Mouse (Mus musculus) embryonic fibroblast, embryonic 13.5 days (primary cell): Measurements from ENCODE around the gene Ercc6l2. TPM values are rescaled to one million over a fixed set of nuclear protein-coding genes. Genes with fewer than 3 reads are reported as not detected.

Experiments used
- H3K27ac ChIP-seq: 2 replicates; pipeline ENCODE4 v1.5.1; 2012; ENCODE audit warnings: low read length, control low read depth, inconsistent platforms; ENCODE audit not compliant: insufficient read depth
- H3K4me1 ChIP-seq: 2 replicates; pipeline ENCODE4 v1.6.1; 2011; ENCODE audit warnings: low read length; ENCODE audit not compliant: control insufficient read depth, insufficient read depth
- H3K4me3 ChIP-seq: 2 replicates; pipeline ENCODE4 v1.5.1; 2011; ENCODE audit warnings: mild to moderate bottlenecking, control low read depth, low read length; ENCODE audit not compliant: insufficient read depth
- CTCF ChIP-seq: IDR thresholded peaks from 2 replicates; pipeline ENCODE4 v1.5.1; 2011; ENCODE audit warnings: mild to moderate bottlenecking, control low read depth, low read length, moderate library complexity, borderline replicate concordance; ENCODE audit not compliant: insufficient read depth
- POLR2A ChIP-seq: IDR thresholded peaks from 2 replicates; pipeline ENCODE4 v1.6.1; 2011; ENCODE audit warnings: low read depth, mild to moderate bottlenecking, control low read depth, low read length, moderate library complexity
- polyA plus RNA-seq: library from polyadenylated mRNA; stranded (reverse); fragments of >200 nt; gene quantifications from 2 replicates; pipeline ENCODE4 v1.2.4, GENCODE M21; 2011; ENCODE audit warnings: low read depth; ENCODE audit not compliant: missing spikeins, insufficient read length

Gene Ercc6l2
- polyA plus RNA-seq, 1 experiment = 33.3 TPM

GRCm38 (mm10) chr13:63879105-63879863 lies 64.2 kb downstream of the Ercc6l2 start:
- TF ChIP-seq POLR2A = no peak
- no peak for TF ChIP-seq CTCF
- Histone ChIP-seq H3K27ac (no peak overlapping the region), H3K4me3 (no peak overlapping the region)

GRCm38 (mm10) chr13:63879864-63880141 lies 64.8 kb downstream of the Ercc6l2 start:
- TF ChIP-seq POLR2A (no peak), CTCF (no peak)
- H3K27ac ChIP-seq = no peak overlapping the region
- H3K4me3 ChIP-seq = no peak overlapping the region
- H3K4me1 ChIP-seq = no peaks in the 10 kb centered on the region

More at GRCm38 (mm10) chr13:63879105-63879863, 64.2 kb downstream of the Ercc6l2 start:
- no peaks in the 10 kb centered on the region for H3K4me1 ChIP-seq

GRCm38 (mm10) chr13:63885532-63885949 lies 70.5 kb downstream of the Ercc6l2 start:
- no peaks in the 10 kb centered on the region for H3K4me1 ChIP-seq
- H3K4me3 ChIP-seq = no peak overlapping the region
- no peak for TF ChIP-seq POLR2A
- no peak for TF ChIP-seq CTCF
- H3K27ac ChIP-seq = no peak overlapping the region

GRCm38 (mm10) chr13:63886429-63887052 lies 71.5 kb downstream of the Ercc6l2 start:
- Histone ChIP-seq H3K27ac (no peak overlapping the region), H3K4me3 (no peak overlapping the region), H3K4me1 (no peaks in the 10 kb centered on the region)
- TF ChIP-seq CTCF = no peak

- no peaks in the 10 kb centered on the region for H3K4me1 ChIP-seq
- H3K27ac ChIP-seq = no peak overlapping the region
- no peak overlapping the region for H3K4me3 ChIP-seq
- TF ChIP-seq CTCF (no peak), POLR2A (no peak)
Measured at GRCm38 (mm10) chr13:63900679-63901302, 85.8 kb downstream of the Ercc6l2 start.

- TF ChIP-seq CTCF = no peak
- no peak for TF ChIP-seq POLR2A
- H3K4me3 ChIP-seq = no peak overlapping the region
- H3K27ac ChIP-seq = no peak overlapping the region
- no peaks in the 10 kb centered on the region for H3K4me1 ChIP-seq
Measured at GRCm38 (mm10) chr13:63901303-63901713, 86.3 kb downstream of the Ercc6l2 start.

- H3K4me3 ChIP-seq = no peak overlapping the region
- no peak overlapping the region for H3K27ac ChIP-seq
- no peak for TF ChIP-seq POLR2A
- TF ChIP-seq CTCF = no peak
- no peaks in the 10 kb centered on the region for H3K4me1 ChIP-seq
Measured at GRCm38 (mm10) chr13:63901714-63902597, 86.9 kb downstream of the Ercc6l2 start.

GRCm38 (mm10) chr13:63906516-63906915 lies 91.5 kb downstream of the Ercc6l2 start:
- no peak overlapping the region for H3K27ac ChIP-seq
- H3K4me3 ChIP-seq = no peak overlapping the region
- H3K4me1 ChIP-seq = no peaks in the 10 kb centered on the region
- no peak for TF ChIP-seq CTCF
- no peak for TF ChIP-seq POLR2A

- Histone ChIP-seq H3K4me1 (no peaks in the 10 kb centered on the region), H3K27ac (no peak overlapping the region), H3K4me3 (no peak overlapping the region)
- TF ChIP-seq POLR2A = no peak
- no peak for TF ChIP-seq CTCF
Measured at GRCm38 (mm10) chr13:63907437-63907836, 92.4 kb downstream of the Ercc6l2 start.

GRCm38 (mm10) chr13:63910141-63910804 lies 95.2 kb downstream of the Ercc6l2 start:
- no peak overlapping the region for H3K4me3 ChIP-seq
- H3K27ac ChIP-seq = no peak overlapping the region
- H3K4me1 ChIP-seq = peaks cover 2% of the 10 kb centered on the region
- TF ChIP-seq CTCF (no peak), POLR2A (no peak)
